Mouse (Mus musculus): ENCODE data around the gene Zfyve26.
"Not testable (repeated sequence)": the region's sequence is repeated elsewhere in the genome, so short reads cannot be mapped to it uniquely, and the experiment has no call there.

The Zfyve26 gene

DNA sequence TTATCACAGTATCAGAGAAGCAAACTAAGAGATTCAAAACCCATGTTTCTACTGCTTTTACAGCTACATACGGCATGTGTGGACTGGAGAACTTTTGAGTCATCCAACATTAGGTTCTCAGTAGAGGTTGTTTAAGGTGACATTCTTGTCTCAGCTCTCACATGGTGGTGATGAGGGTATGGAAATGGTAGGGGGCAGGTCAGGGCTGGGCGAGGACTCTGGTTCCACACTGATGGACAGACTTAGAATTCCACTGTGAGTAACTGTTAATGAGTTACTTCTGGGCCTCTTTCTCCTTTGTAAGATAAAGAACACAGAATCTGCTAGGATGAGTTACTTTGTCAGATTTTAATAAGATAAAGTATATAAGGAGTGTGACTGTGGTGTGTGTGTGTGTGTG, 36.0 kb downstream of the Zfyve26 start:
- DNase-seq: no peak

DNA sequence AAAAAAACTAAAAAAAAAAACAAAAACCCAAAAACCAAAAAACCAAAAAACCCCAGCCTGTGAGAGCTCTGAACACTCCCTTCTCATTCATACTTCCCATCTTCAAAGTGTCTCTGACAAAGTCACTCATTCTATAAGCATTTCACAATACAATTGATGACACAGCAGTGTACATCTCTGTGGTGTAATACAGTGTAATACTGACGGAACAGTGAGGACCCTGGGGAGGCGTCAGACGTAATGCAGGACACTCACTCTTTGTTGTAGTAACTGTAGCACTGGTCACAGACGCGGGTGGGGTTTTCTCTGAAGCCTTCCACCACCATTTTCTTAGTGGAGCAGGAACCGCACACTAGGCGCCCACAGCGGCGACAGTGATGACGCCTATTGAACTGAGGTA, 41.1 kb downstream of the Zfyve26 start:
- DNase-seq: no peak

DNA sequence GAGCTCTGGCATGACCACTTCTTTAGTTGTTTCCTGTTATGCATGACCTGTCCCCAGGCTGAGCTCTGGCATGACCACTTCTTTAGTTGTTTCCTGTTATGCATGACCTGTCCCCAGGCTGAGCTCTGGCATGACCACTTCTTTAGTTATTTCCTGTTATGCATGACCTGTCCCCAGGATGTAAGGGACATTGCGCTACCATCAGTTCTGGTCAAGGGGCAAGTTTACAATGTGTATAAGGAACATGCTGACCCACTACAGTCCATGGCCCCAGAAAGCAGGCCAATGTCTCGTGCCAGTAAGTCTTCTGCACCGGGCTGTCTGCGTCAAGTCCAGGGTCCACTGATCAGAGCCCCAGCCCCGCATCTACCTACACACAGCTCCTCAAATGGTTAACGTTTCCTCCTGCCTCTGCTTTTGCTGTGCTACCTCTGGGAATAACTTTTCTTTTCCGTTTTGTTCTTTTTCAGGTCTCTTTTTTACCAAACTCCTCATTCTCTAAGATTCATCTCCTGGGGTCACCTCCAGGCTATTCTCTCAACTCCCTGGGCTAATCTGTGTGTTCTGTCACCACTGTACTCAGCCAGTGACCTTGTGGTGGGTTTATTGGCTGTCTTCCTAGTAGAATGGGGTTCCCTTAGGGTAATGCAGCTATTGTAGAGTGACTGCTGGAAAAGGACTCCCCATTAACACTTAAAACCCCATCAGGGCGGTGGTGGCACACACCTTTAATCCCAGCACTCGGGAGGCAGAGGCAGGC, 42.6 kb downstream of the Zfyve26 start:
- no peak for DNase-seq

- no peak for DNase-seq
Measured at GRCm38 (mm10) chr12:79248110-79248509, 48.0 kb downstream of the Zfyve26 start.

GRCm38 (mm10) chr12:79242921-79243320, 53.2 kb downstream of the Zfyve26 start:
- DNase-seq: no peak

GRCm38 (mm10) chr12:79241985-79242384, 54.1 kb downstream of the Zfyve26 start:
- no peak for DNase-seq

GRCm38 (mm10) chr12:79235485-79236080, 60.5 kb downstream of the Zfyve26 start:
- no peak for DNase-seq

DNA sequence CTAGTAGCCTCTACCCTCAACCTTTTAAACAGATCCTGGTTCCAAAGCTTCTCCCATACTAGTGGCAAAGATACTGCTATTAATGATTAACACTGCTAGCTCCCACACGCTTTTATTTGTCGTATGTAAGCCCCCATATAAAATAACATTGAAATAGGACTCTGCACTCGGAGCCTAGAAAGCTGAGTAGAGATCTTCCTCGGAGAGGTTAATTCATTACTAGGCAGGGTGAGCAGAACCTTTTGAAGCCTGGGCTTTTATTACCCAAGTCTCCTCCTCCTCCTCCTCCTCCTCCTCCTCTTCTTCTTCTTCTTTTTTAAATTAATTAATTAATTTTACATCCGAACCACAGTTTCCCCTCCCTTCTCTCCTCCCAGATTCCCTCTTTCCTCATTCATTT, 78.6 kb downstream of the Zfyve26 start:
- DNase-seq: no peak

GRCm38 (mm10) chr12:79211447-79211846, 84.7 kb downstream of the Zfyve26 start:
- DNase-seq: no peak

DNA sequence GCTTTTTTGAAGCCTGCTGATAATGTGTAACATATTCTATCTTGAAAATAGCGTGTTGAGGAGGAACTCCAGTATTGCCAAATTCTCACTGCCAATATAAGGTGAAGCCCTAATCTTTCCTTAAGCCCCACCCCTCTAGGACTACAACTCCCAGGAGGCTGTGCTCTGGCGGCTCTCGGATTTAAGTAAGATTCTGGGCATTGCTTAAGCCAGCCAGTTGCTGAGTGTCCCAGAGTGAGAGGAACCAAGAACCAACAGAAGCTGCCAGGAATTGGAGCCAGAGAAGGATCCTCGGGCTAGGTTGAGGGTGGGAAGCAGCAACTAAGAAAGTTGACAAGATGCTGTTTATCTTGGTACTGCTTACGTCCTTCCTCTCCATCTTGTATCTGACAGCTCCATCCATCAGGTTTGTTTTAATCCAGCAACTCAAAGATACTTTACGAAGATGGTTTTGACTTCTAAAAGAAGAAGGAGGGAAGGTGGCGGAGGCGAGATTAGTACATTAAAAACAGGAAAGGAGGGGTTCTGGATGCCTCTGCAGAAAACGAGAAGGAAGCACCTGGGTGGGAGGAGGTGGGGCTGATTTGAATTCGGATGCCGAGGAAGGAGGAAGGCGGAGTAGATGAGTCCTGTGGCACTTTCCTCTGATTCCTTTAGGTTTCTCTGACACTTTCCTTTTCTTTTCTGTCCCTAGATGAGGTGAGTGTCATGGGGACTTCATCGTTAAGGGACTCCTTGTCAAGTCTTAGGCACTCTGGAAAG, 87.2 kb downstream of the Zfyve26 start, which contains the start of gene Rdh12:
Rdh12 (plus strand) TSS at position 212 of the 762 bp plus-strand sequence.
- DNase-seq: peak; percentile 29

DNA sequence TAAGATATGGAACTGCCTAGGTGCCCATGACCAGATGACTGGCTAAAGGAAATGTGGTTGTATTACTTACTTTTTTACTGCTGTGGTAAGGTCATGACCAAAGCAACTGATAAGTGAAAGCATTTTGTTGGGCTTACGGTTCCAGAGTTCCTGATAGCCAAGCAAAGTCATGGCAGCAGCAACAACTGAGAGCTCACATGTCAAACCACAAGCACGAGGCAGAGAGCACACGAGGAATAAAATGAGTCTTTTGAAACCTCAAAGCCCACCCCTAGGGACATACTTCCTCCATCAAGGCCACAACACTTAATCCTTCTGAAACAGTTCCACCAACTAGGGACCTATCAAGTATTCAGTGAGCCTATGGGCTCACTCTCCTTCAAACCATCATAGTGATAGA, 94.2 kb downstream of the Zfyve26 start:
- no peak for DNase-seq

DNA sequence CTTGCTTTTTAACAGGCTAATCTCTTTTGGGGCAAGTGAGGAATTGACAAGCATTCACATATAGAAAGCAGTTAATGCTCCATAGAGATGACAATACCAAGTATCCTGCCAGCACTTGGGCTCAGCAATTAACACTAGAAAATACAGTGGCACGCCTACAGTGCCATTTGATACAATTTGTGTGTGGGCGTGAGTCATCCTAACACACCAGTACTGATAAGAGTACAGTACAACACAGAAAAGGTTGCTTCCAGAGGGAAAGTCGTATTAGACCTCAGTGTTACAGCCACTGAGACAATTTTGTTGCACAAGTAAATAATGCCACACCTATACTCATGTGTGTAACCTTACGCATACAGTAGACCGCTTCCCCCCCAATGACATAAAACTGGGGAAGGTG, 99.0 kb downstream of the Zfyve26 start:
- no peak for DNase-seq

DNA sequence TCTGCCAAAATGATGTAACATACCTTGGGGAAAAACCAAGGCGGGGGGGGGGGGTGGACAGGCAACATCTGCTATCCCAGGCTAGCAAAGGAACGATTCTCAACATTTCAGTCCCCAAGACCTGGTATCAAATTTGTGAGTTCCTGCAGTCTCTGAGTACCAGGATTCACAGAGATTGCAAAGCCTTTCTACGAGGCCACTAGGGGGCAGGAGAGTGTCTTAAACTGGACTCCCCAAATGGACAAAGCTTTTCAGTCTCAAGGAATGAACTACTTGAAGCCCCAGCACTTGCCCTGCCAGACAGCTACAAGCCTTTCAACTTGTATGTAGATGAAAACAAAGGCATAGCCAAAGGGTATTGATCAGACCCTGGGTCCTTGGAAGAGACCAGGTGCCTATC, 102.7 kb downstream of the Zfyve26 start:
- DNase-seq: peak; percentile 67

- no peak for DNase-seq
Measured at GRCm38 (mm10) chr12:79192193-79192592, 103.9 kb downstream of the Zfyve26 start, which contains the start of gene Rdh11. TSS of gene Rdh11 (minus strand) at chr12:79192293.

- peak; percentile 72 for DNase-seq
Measured at GRCm38 (mm10) chr12:79191701-79192100, 104.4 kb downstream of the Zfyve26 start.

DNA sequence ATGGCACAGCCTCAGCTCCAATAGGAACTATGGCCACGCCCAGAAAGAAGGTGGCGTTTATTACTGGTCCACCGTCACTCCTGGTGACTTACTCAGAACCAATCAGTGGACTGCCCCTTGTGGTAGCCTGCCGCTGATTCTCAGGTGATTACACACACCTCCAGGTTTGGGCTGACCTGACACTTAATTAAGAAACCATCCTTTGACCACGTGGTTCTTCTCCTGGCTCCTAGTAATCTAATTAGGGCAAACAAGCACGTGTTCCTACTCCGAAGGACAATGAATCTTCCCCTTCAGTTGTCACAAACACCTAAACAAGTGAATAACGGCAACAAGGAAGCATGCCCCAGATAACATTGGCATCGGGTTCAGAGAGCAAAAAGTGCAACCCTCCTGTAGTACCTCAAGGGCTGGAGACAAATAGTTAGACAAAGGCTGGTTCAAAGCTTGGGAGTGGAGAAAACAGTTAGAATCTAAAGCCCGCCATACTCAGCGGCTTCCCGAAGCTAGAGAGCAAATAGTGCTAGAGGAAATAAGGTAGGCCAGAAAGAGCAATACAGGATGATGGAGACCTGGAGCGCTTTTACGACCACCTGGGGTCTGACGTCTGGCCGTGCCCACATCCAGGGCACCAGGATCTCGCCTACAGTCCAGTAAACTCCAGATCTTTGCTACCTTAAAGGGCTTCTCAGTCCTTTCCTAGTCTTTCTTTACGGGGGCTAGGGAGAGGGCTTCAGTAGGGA, 105.0 kb downstream of the Zfyve26 start:
- DNase-seq: peak; percentile 59

DNA sequence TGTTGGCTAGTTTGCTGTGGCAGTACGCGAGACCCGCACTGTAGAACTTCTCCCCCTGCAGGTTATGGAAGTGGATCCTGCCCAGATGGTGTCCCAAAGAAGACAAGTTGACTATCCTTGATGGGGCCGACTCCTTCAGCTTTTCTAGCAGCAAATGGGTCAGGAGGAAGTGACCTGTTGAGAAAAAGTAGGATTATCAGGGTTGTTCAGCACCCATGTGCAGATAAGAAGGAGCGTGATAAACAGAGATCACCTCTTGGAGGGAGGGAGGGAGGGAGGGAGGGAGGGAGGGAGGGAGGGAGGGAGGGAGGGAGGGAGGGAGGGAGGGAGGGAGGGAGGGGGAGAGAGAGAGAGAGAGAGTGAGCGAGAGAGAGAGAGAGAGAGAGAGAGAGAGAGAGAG, 110.9 kb downstream of the Zfyve26 start:
- DNase-seq: not testable (repeated sequence)
